Mouse (Mus musculus): ENCODE measurements around the gene 4930469K13Rik.

The 4930469K13Rik gene

GRCm38 (mm10) chr11:34098422-34098821, at the start of gene 4930469K13Rik:
TSS of gene 4930469K13Rik (minus strand) at chr11:34098554.
- no peak for TF ChIP-seq GATA4 (IDR thresholded peaks at IDR 0.05; ENCODE audit: insufficient replicate concordance, low read length)

- no peak for TF ChIP-seq GATA4 (IDR thresholded peaks at IDR 0.05; ENCODE audit: insufficient replicate concordance, low read length)
Observed at GRCm38 (mm10) chr11:34146934-34147333, 48.6 kb upstream of the 4930469K13Rik start.

- TF ChIP-seq GATA4 (IDR thresholded peaks at IDR 0.05; ENCODE audit: insufficient replicate concordance, low read length), result no peak
Observed at GRCm38 (mm10) chr11:34144421-34144820, 46.1 kb upstream of the 4930469K13Rik start.

GRCm38 (mm10) chr11:34143984-34144383, 45.6 kb upstream of the 4930469K13Rik start:
- no peak for TF ChIP-seq GATA4 (IDR thresholded peaks at IDR 0.05; ENCODE audit: insufficient replicate concordance, low read length)

GRCm38 (mm10) chr11:34139296-34139695, 40.9 kb upstream of the 4930469K13Rik start:
- no peak for TF ChIP-seq GATA4 (IDR thresholded peaks at IDR 0.05; ENCODE audit: insufficient replicate concordance, low read length)

- TF ChIP-seq GATA4 (IDR thresholded peaks at IDR 0.05; ENCODE audit: insufficient replicate concordance, low read length), result no peak
Observed at GRCm38 (mm10) chr11:34128412-34128811, 30.1 kb upstream of the 4930469K13Rik start.

GRCm38 (mm10) chr11:34124852-34125251, 26.5 kb upstream of the 4930469K13Rik start:
- TF ChIP-seq GATA4 (IDR thresholded peaks at IDR 0.05; ENCODE audit: insufficient replicate concordance, low read length), result no peak

GRCm38 (mm10) chr11:34123147-34123546, 24.8 kb upstream of the 4930469K13Rik start:
- no peak for TF ChIP-seq GATA4 (IDR thresholded peaks at IDR 0.05; ENCODE audit: insufficient replicate concordance, low read length)

- no peak for TF ChIP-seq GATA4 (IDR thresholded peaks at IDR 0.05; ENCODE audit: insufficient replicate concordance, low read length)
Observed at GRCm38 (mm10) chr11:34118319-34118718, 20.0 kb upstream of the 4930469K13Rik start.

GRCm38 (mm10) chr11:34117581-34117980, 19.2 kb upstream of the 4930469K13Rik start:
- no peak for TF ChIP-seq GATA4 (IDR thresholded peaks at IDR 0.05; ENCODE audit: insufficient replicate concordance, low read length)

GRCm38 (mm10) chr11:34116572-34117135, 18.3 kb upstream of the 4930469K13Rik start:
- TF ChIP-seq GATA4 (IDR thresholded peaks at IDR 0.05; ENCODE audit: insufficient replicate concordance, low read length), result peak; percentile 99

- no peak for TF ChIP-seq GATA4 (IDR thresholded peaks at IDR 0.05; ENCODE audit: insufficient replicate concordance, low read length)
Observed at GRCm38 (mm10) chr11:34113760-34114159, 15.4 kb upstream of the 4930469K13Rik start.

- TF ChIP-seq GATA4 (IDR thresholded peaks at IDR 0.05; ENCODE audit: insufficient replicate concordance, low read length), result no peak
Observed at GRCm38 (mm10) chr11:34112781-34113380, 14.5 kb upstream of the 4930469K13Rik start.

- no peak for TF ChIP-seq GATA4 (IDR thresholded peaks at IDR 0.05; ENCODE audit: insufficient replicate concordance, low read length)
Observed at GRCm38 (mm10) chr11:34111940-34112339, 13.6 kb upstream of the 4930469K13Rik start.

GRCm38 (mm10) chr11:34109260-34109659, 10.9 kb upstream of the 4930469K13Rik start:
- no peak for TF ChIP-seq GATA4 (IDR thresholded peaks at IDR 0.05; ENCODE audit: insufficient replicate concordance, low read length)

GRCm38 (mm10) chr11:34104919-34105318, 6.6 kb upstream of the 4930469K13Rik start:
- TF ChIP-seq GATA4 (IDR thresholded peaks at IDR 0.05; ENCODE audit: insufficient replicate concordance, low read length), result no peak

GRCm38 (mm10) chr11:34101827-34102226, 3.5 kb upstream of the 4930469K13Rik start:
- no peak for TF ChIP-seq GATA4 (IDR thresholded peaks at IDR 0.05; ENCODE audit: insufficient replicate concordance, low read length)
